Mouse (Mus musculus) right cerebral cortex, adult 2 months (tissue): ENCODE results near the gene Kif17.

Experiments used
- DNase-seq, 2 experiments: peaks; one replicate each; pipeline ENCODE4 v3.0.0; 2021 to 2022; ENCODE audit warnings: low spot score in 2 of 2

Gene Kif17

GRCm38 (mm10) chr4:138339963-138340362 lies 89.7 kb downstream of the Kif17 start:
- DNase-seq, result peak; percentile 67 to 68

DNA sequence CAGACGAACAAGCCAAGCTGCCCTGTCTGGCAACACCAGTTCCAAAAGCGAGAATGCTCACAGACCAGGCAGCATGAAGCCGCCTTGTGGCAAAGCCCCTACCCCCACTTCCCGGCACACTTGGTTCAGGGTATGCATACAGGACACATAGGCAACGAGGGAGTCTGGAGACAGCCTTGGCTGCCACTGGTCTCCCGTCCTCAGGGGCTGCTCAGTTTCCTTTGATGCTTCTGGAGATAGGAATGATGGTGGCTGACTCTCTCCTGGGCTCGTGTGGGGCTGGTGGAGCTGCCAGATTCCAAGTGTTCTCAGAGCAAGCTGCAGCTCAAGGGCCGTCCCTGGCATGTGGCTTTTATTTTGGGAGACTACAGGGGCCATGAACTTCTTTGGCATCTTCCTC lies 91.2 kb downstream of the Kif17 start:
- no peak for DNase-seq

DNA sequence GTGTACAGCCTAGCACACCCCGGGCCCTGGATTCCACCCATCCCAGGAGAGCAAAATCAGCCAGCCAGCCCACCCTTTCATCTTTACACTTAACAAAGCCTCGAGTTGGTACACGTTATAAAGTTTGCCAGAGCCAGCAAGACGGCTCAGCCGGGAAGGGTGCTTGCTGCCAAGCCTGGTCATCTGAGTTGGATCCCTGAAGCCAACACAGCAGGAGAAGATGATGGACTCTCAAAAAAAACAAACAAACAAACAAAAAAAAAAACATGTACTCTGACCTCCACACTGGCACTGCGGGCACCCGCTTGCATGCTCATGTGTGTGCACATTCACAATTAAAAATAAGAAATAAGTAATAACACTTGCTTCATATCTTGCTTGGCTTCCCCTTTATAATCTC lies 91.8 kb downstream of the Kif17 start:
- no peak for DNase-seq

- no peak for DNase-seq
Observed at GRCm38 (mm10) chr4:138342778-138343177, 92.5 kb downstream of the Kif17 start.

- DNase-seq, result no peak
Observed at GRCm38 (mm10) chr4:138343341-138343837, 93.2 kb downstream of the Kif17 start.

- DNase-seq, result no peak
Observed at GRCm38 (mm10) chr4:138344891-138345545, 94.8 kb downstream of the Kif17 start.

DNA sequence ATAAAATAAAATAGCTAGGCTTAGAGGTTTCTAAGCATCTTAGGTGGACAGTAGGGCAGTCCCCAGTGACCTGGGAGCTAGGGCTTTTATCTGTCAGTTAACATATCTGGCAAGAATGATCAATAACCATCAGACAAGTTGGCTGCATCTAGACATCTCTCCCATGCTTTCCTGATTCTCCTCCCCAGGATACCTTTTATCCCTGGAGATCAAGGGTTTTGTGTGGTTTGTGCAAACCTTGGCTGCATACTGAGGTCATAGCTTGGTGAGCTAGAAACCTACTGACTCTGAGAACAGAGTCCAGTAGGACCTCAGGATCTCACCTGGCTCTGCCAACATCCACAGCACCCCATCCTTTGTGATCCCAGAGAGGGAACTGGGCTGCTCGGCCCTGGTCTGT lies 97.0 kb downstream of the Kif17 start:
- no peak for DNase-seq

DNA sequence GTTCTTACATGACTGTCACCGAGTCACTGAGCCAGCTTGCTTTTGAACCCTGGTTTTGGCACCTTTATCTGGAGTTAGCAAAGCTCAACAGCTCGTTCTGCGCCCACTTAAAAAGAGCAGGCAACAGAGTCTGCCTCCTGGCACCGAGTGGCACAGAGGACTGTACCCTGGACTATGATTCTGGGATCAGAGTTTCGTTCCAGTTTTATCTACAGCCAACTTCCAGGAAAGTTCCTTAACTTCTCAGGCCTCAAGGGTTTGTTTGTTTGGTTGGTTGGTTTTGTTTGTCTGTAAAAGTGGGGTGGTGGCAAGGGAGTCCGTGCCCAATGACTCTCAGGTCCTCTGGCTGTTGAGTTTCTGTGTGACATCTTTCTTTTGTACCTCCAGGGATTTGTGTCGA lies 98.5 kb downstream of the Kif17 start:
- DNase-seq, result no peak
